Mouse (Mus musculus) myocyte (in vitro differentiated cells): ENCODE data around the gene Edc3.

Experiments
- POLR2A ChIP-seq: IDR thresholded peaks from one replicate; pipeline ENCODE4 v1.6.1; 2011; ENCODE audit warnings: low read depth, mild to moderate bottlenecking, control low read depth, moderate library complexity; ENCODE audit not compliant: insufficient read length
- POLR2AphosphoS2 ChIP-seq: IDR thresholded peaks from one replicate; pipeline ENCODE4 v1.6.1; 2011; ENCODE audit warnings: low read depth, control low read depth; ENCODE audit not compliant: insufficient read length
- REST ChIP-seq: IDR thresholded peaks from one replicate; pipeline ENCODE4 v1.6.1; 2011; ENCODE audit warnings: mild to moderate bottlenecking, control low read depth, moderate library complexity; ENCODE audit not compliant: insufficient read depth, insufficient read length

GRCm38 (mm10) chr9:57659774-57660173 lies 48.6 kb upstream of the Edc3 start:
- TF ChIP-seq POLR2A (no peak), POLR2AphosphoS2 (no peak), REST (no peak)
